Mouse (Mus musculus) limb, embryonic 15.5 days (tissue): ENCODE measurements around the gene Accsl. TPM values are rescaled to one million over a fixed set of nuclear protein-coding genes. Genes with fewer than 3 reads are reported as not detected.

Source experiments
- ATAC-seq: fragments of 200-750 bp; cut with Nextera tagmentation; 2 replicates; pipeline ENCODE4 v1.8.0; 2017; ENCODE audit warnings: low read depth, moderate TSS enrichment; ENCODE audit not compliant: insufficient number of reproducible peaks, low FRiP score, low TSS enrichment
- H3K27ac ChIP-seq: fragments of 300-500 bp; sonication (generic); 2 replicates; pipeline ENCODE4 v1.5.1; 2015; ENCODE audit warnings: moderate library complexity, mild to moderate bottlenecking, inconsistent platforms
- H3K27me3 ChIP-seq: fragments of 300-500 bp; sonication (generic); 2 replicates; pipeline ENCODE4 v1.6.1; 2015; ENCODE audit warnings: inconsistent platforms
- H3K36me3 ChIP-seq: fragments of 300-500 bp; sonication (generic); 2 replicates; pipeline ENCODE4 v1.6.1; 2015; ENCODE audit warnings: inconsistent platforms
- H3K4me1 ChIP-seq: fragments of 300-500 bp; sonication (generic); 2 replicates; pipeline ENCODE4 v1.6.1; 2015; ENCODE audit warnings: inconsistent platforms
- H3K4me2 ChIP-seq: fragments of 300-500 bp; sonication (generic); 2 replicates; pipeline ENCODE4 v1.6.1; 2015; ENCODE audit warnings: mild to moderate bottlenecking, inconsistent platforms
- H3K4me3 ChIP-seq: fragments of 300-500 bp; sonication (generic); 2 replicates; pipeline ENCODE4 v1.5.1; 2015; ENCODE audit warnings: mild to moderate bottlenecking, inconsistent platforms
- H3K9ac ChIP-seq: fragments of 300-500 bp; sonication (generic); 2 replicates; pipeline ENCODE4 v1.6.1; 2015; ENCODE audit warnings: inconsistent platforms
- H3K9me3 ChIP-seq: fragments of 300-500 bp; sonication (generic); 2 replicates; pipeline ENCODE4 v1.6.1; 2016; ENCODE audit warnings: inconsistent platforms
- WGBS: fragments of 180-500 bp; shearing (Covaris S2); methylation state at CpG from one replicate; pipeline ENCODE4 v1.1.7; 2015; 5-methylcytosine and 5-hydroxymethylcytosine counted together
- polyA plus RNA-seq: library from polyadenylated mRNA; unstranded; fragments of >200 nt; fragmentation: Nextera tagmentation; extraction: Ambion mirVana; gene quantifications from 2 replicates; pipeline ENCODE4 v1.2.1, GENCODE M21; 2015

The Accsl gene
- polyA plus RNA-seq: not detected in 2 replicates

DNA sequence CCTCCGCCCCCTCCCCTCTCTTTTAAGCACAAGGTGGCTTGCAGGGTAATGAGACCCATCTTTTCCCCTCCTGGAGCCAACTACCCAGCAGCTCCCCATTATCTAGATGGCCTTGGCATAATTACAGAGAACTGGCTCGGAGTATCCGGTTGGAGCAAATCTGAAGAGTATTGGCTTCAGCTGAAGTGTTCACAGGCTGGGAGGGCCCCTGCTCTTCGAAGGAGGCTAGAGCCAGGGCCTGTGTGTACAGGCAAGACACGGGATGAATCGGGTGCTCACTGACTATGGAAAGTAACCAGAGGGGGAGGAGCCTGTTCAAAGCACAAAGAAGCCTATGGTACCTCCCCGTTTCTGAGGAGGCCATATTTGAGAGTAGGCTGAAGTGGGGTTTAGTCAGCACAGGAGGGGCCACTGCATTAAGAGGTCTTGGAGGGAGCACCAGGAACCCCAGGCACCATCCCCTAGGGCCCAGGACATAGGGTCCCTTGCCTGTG, at the start of gene Accsl:
TSS of gene Accsl (minus strand) at position 51 of the 494 bp plus-strand sequence.
- no peak for ATAC-seq
- WGBS: 62% methylated on average over 7 of the region's 7 CpGs

DNA sequence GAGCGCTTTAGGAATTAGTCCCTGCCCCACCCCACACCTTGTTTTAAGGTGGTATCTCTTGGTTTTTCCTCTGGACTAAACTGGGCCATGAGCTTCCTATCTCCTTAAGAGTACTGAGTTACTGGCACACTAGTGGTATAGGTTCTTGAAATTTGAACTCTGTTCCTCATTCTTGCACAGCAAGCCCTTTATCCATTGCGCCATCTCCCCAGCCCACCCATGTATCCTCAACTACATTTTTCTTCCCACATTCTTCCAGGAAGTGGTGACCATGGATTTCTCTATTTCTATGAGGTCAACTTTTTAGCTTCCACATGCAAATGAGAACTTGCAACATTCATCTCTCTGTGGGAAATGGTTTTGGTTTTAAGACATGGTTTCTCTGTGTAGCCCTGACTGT, 44.6 kb upstream of the Accsl start:
- Histone ChIP-seq H3K27me3 (no peaks in the 10 kb centered on the region; the same call in 1 of the 2 replicates), H3K9me3 (no peaks in the 10 kb centered on the region), H3K36me3 (no peaks in the 10 kb centered on the region), H3K27ac (no peak overlapping the region), H3K9ac (no peak overlapping the region), H3K4me2 (no peak overlapping the region), H3K4me3 (no peak overlapping the region), H3K4me1 (no peaks in the 10 kb centered on the region)
- 90% methylated on average over 2 of the region's 2 CpGs for WGBS
- ATAC-seq: no peak

More for the DNA sequence above, at the start of gene Accsl:
- Histone ChIP-seq H3K36me3 (no peaks in the 10 kb centered on the region), H3K4me3 (no peak within 1 kb of the TSS), H3K4me1 (no peaks in the 10 kb centered on the region), H3K4me2 (no peak within 1 kb of the TSS), H3K9me3 (no peaks in the 10 kb centered on the region), H3K27me3 (no peaks in the 10 kb centered on the region), H3K9ac (no peak within 1 kb of the TSS), H3K27ac (no peak within 1 kb of the TSS)

DNA sequence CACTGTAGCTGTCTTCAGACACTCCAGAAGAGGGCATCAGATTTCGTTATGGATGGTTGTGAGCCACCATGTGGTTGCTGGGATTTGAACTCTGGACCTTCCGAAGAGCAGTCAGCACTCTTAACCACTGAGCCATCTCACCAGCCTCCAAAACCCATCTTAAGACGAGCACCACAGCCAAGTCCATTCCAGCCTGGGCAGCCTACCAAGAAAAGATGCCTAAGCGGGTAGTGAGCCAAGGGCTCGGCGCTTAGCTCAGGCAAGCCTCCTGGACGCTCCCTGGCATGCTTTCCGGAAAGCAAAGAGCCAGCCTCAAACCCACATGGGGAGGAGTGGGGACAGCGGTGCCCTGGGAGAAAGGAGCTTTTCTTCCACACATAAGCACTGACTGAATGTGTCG, 43.0 kb upstream of the Accsl start:
- no peaks in the 10 kb centered on the region for H3K4me1 ChIP-seq
- no peak overlapping the region for H3K4me2 ChIP-seq
- ATAC-seq: no peak
- WGBS: 81% methylated on average over 10 of the region's 10 CpGs
- no peaks in the 10 kb centered on the region; the same call in 1 of the 2 replicates for H3K27me3 ChIP-seq
- H3K27ac ChIP-seq: no peak overlapping the region
- H3K9me3 ChIP-seq: no peaks in the 10 kb centered on the region
- H3K9ac ChIP-seq: no peak overlapping the region
- H3K4me3 ChIP-seq: no peak overlapping the region
- no peaks in the 10 kb centered on the region for H3K36me3 ChIP-seq

DNA sequence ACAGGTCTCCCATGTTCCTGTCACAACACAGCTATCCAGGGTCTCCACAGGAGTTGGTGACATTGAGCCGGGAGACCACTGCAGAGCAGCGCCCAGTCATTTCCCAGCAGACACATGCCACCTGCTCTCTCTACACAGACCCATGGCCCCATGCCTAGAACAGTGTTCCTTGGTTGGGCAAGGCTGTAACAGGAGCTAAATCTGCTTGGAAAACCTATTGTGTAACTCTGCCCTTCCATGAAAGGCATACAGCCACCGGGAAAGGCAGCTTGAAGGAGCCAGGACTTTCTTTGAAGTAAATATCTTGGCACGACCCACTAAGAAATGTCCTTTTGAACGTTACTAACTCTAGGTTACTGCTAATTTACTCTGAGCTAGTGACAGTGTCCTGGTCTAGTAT, 40.8 kb upstream of the Accsl start:
- no peaks in the 10 kb centered on the region; the same call in 1 of the 2 replicates for H3K27me3 ChIP-seq
- H3K4me3 ChIP-seq: no peak overlapping the region
- H3K9me3 ChIP-seq: no peaks in the 10 kb centered on the region
- no peak overlapping the region for H3K4me2 ChIP-seq
- no peak overlapping the region for H3K27ac ChIP-seq
- H3K9ac ChIP-seq: no peak overlapping the region
- no peaks in the 10 kb centered on the region for H3K36me3 ChIP-seq
- H3K4me1 ChIP-seq: no peaks in the 10 kb centered on the region
- ATAC-seq: no peak
- 72% methylated on average over 5 of the region's 5 CpGs for WGBS

- Histone ChIP-seq H3K27me3 (no peaks in the 10 kb centered on the region; the same call in 1 of the 2 replicates), H3K4me2 (no peak overlapping the region), H3K4me3 (no peak overlapping the region), H3K4me1 (peaks cover 5% of the 10 kb centered on the region; the same call in 1 of the 2 replicates), H3K9me3 (no peaks in the 10 kb centered on the region), H3K36me3 (no peaks in the 10 kb centered on the region), H3K27ac (no peak overlapping the region), H3K9ac (no peak overlapping the region)
- 37% methylated on average over 9 of the region's 9 CpGs for WGBS
- ATAC-seq: no peak
Observed at GRCm38 (mm10) chr2:93907519-93908294, 38.8 kb upstream of the Accsl start.

DNA sequence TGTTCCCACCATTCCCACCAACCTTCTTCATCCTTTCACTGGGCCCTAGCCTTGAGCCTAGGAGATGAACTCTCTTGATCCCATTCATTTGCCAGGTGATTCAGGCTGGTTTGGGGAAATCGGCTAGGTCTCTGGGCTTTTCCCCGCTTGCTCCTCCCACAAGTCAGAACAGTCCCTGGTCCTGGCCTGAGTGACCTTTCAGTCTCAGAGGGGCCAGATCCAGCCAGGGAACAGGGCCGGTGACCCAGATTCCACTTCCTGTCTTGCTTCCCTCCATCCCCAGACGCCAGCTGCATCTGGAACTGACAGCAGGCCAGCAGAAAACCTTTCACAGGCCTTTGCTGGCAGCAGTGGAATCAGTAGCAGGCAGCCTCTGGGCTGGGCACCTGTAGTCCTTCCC, 37.4 kb upstream of the Accsl start:
- Histone ChIP-seq H3K4me1 (peaks cover 5% of the 10 kb centered on the region; the same call in 1 of the 2 replicates), H3K4me3 (no peak overlapping the region), H3K9ac (no peak overlapping the region), H3K4me2 (no peak overlapping the region), H3K9me3 (no peaks in the 10 kb centered on the region), H3K27me3 (no peaks in the 10 kb centered on the region; the same call in 1 of the 2 replicates), H3K27ac (no peak overlapping the region), H3K36me3 (no peaks in the 10 kb centered on the region)
- ATAC-seq: no peak
- WGBS: 36% methylated on average over 4 of the region's 4 CpGs

DNA sequence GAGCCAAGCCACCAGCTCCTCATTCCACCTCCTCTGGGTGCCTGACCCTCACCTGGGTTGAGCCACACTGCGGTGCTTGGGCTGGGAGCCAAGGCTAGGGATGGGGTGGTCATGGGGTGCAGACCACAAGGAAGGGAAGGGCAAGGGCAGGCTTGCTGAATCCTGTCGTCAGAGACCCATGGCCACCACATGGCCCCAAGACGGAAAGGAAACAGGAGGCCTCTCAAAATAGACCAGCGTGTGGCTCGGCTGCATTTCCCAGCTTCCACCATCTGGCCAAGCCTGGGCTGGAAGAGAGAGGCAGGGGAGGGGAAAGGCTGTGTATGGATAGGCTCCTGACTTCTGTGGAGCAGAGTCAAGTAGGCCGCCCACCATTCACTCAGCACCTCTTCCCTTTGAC, 34.5 kb upstream of the Accsl start:
- no peak for ATAC-seq
- Histone ChIP-seq H3K27me3 (no peaks in the 10 kb centered on the region), H3K4me3 (no peak overlapping the region), H3K9ac (no peak overlapping the region), H3K36me3 (no peaks in the 10 kb centered on the region), H3K27ac (no peak overlapping the region), H3K4me2 (no peak overlapping the region), H3K9me3 (no peaks in the 10 kb centered on the region), H3K4me1 (peaks cover 5% of the 10 kb centered on the region; the same call in 1 of the 2 replicates)
- 55% methylated on average over 6 of the region's 6 CpGs for WGBS

GRCm38 (mm10) chr2:93902680-93903305, 33.8 kb upstream of the Accsl start:
- WGBS: 55% methylated on average over 5 of the region's 5 CpGs
- Histone ChIP-seq H3K27me3 (no peaks in the 10 kb centered on the region), H3K4me1 (peaks cover 5% of the 10 kb centered on the region; the same call in 1 of the 2 replicates)

GRCm38 (mm10) chr2:93899397-93900380, 30.7 kb upstream of the Accsl start:
- WGBS: 54% methylated on average over 16 of the region's 16 CpGs
- no peak for ATAC-seq
- Histone ChIP-seq H3K4me1 (peaks cover 5% of the 10 kb centered on the region; the same call in 1 of the 2 replicates), H3K9ac (no peak overlapping the region), H3K36me3 (no peaks in the 10 kb centered on the region), H3K27ac (no peak overlapping the region), H3K27me3 (no peaks in the 10 kb centered on the region), H3K4me2 (no peak overlapping the region), H3K4me3 (no peak overlapping the region), H3K9me3 (no peaks in the 10 kb centered on the region)

More at GRCm38 (mm10) chr2:93902680-93903305, 33.8 kb upstream of the Accsl start:
- no peak overlapping the region for H3K27ac ChIP-seq
- no peaks in the 10 kb centered on the region for H3K36me3 ChIP-seq
- H3K4me2 ChIP-seq: no peak overlapping the region
- ATAC-seq: no peak
- H3K9me3 ChIP-seq: no peaks in the 10 kb centered on the region
- H3K4me3 ChIP-seq: no peak overlapping the region
- no peak overlapping the region for H3K9ac ChIP-seq

DNA sequence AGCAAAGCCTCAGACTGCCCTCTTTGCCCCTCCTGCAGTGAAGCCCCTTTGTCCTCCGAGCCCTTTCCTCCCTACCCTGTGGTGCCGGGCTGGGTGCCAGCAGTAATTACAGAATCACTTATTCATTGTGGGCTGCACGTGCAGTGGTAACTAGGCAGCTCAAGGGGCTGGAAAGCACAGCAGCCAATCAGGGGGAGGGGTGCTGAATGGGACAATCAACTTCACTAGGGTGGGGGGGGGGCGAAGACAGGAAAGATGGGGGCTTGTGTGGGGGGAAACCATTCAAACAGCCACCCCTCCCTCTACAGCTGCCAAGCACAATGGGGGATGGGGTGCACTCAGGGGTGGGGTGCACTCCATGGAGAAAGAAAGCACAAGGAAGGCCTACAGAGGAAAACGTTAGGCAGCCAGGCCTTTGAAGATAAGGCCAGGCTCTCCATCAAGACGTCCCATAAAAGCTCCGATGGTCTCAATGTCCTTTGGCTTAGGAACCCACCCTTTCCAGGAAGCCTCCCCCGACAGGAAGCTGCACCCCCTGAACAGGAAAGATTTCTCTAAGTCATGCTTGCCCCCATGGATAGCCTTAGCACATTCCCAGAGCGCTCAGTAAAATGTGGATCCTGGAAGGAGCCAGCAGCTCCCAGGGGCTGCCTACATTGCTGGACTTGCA, 22.8 kb upstream of the Accsl start:
- 0 out of 2 replicates have a peak, but pooled peaks have one; percentile 59 for ATAC-seq
- Histone ChIP-seq H3K4me3 (no peak overlapping the region), H3K9me3 (no peaks in the 10 kb centered on the region), H3K4me2 (no peak overlapping the region), H3K27me3 (no peaks in the 10 kb centered on the region), H3K27ac (no peak overlapping the region), H3K4me1 (peaks cover 10% of the 10 kb centered on the region), H3K36me3 (no peaks in the 10 kb centered on the region), H3K9ac (no peak overlapping the region)
- WGBS: 22% methylated on average over 9 of the region's 9 CpGs

GRCm38 (mm10) chr2:93890143-93890542, 21.2 kb upstream of the Accsl start:
- H3K9me3 ChIP-seq: no peaks in the 10 kb centered on the region
- no peak for ATAC-seq
- no peak overlapping the region for H3K4me2 ChIP-seq
- no peak overlapping the region for H3K9ac ChIP-seq
- no peaks in the 10 kb centered on the region for H3K36me3 ChIP-seq
- 72% methylated on average over 8 of the region's 8 CpGs for WGBS
- H3K4me3 ChIP-seq: no peak overlapping the region
- H3K27me3 ChIP-seq: no peaks in the 10 kb centered on the region
- peaks cover 12% of the 10 kb centered on the region for H3K4me1 ChIP-seq
- no peak overlapping the region for H3K27ac ChIP-seq
